Mouse (Mus musculus) lung, embryonic 15.5 days (tissue): ENCODE measurements around the gene Msl2. TPM values are rescaled to one million over a fixed set of nuclear protein-coding genes. Genes with fewer than 3 reads are reported as not detected.
A peak's percentile ranks its signal among the peaks of the same experiment; 100 is the strongest.

Experiments used
- ATAC-seq: fragments of 200-750 bp; cut with Nextera tagmentation; 2 replicates; pipeline ENCODE4 v1.8.0; 2017; ENCODE audit warnings: moderate number of reproducible peaks, borderline replicate concordance; ENCODE audit not compliant: low FRiP score, low TSS enrichment; ENCODE audit errors: extremely low read depth
- H3K27ac ChIP-seq: fragments of 300-500 bp; sonication (generic); 2 replicates; pipeline ENCODE4 v1.5.1; 2015; ENCODE audit warnings: moderate library complexity, mild to moderate bottlenecking, inconsistent platforms
- H3K27me3 ChIP-seq: fragments of 300-500 bp; sonication (generic); 2 replicates; pipeline ENCODE4 v1.6.1; 2015; ENCODE audit warnings: inconsistent platforms
- H3K36me3 ChIP-seq: fragments of 300-500 bp; sonication (generic); 2 replicates; pipeline ENCODE4 v1.6.1; 2015; ENCODE audit warnings: inconsistent platforms
- H3K4me1 ChIP-seq: fragments of 300-500 bp; sonication (generic); 2 replicates; pipeline ENCODE4 v1.6.1; 2015; ENCODE audit warnings: inconsistent platforms
- H3K4me2 ChIP-seq: fragments of 300-500 bp; sonication (generic); 2 replicates; pipeline ENCODE4 v1.6.1; 2015; ENCODE audit warnings: inconsistent platforms, mild to moderate bottlenecking, moderate library complexity
- H3K4me3 ChIP-seq: fragments of 300-500 bp; sonication (generic); 2 replicates; pipeline ENCODE4 v1.5.1; 2015; ENCODE audit warnings: mild to moderate bottlenecking, inconsistent platforms
- H3K9ac ChIP-seq: fragments of 300-500 bp; sonication (generic); 2 replicates; pipeline ENCODE4 v1.6.1; 2015; ENCODE audit warnings: inconsistent platforms
- H3K9me3 ChIP-seq: fragments of 300-500 bp; sonication (generic); 2 replicates; pipeline ENCODE4 v1.6.1; 2016; ENCODE audit warnings: inconsistent platforms
- WGBS: fragments of 180-500 bp; shearing (Covaris S2); methylation state at CpG from one replicate; pipeline ENCODE4 v1.1.7; 2015; 5-methylcytosine and 5-hydroxymethylcytosine counted together
- polyA plus RNA-seq: library from polyadenylated mRNA; unstranded; fragments of >200 nt; fragmentation: Nextera tagmentation; extraction: Ambion mirVana; gene quantifications from 2 replicates; pipeline ENCODE4 v1.2.1, GENCODE M21; 2015

Msl2 gene
- polyA plus RNA-seq, 1 experiment from 2014 or later, result 6.8 TPM

- ATAC-seq, result no peak
- H3K27ac ChIP-seq, result no peak overlapping the region
- no peak overlapping the region for H3K9ac ChIP-seq
- H3K36me3 ChIP-seq, result peaks cover 20% of the 10 kb centered on the region
- H3K4me2 ChIP-seq, result no peak overlapping the region
- no peaks in the 10 kb centered on the region for H3K9me3 ChIP-seq
- H3K4me3 ChIP-seq, result no peak overlapping the region
- no peaks in the 10 kb centered on the region for H3K4me1 ChIP-seq
- H3K27me3 ChIP-seq, result no peaks in the 10 kb centered on the region
- WGBS, result 80% methylated on average over 3 of the region's 3 CpGs
Measured at GRCm38 (mm10) chr9:101102288-101102687, 28.4 kb downstream of the Msl2 start.

GRCm38 (mm10) chr9:101104931-101105330 lies 31.0 kb downstream of the Msl2 start:
- no peak for ATAC-seq
- no peak overlapping the region for H3K4me3 ChIP-seq
- H3K27ac ChIP-seq, result no peak overlapping the region
- H3K4me2 ChIP-seq, result no peak overlapping the region
- H3K36me3 ChIP-seq, result peaks cover 21% of the 10 kb centered on the region
- no peaks in the 10 kb centered on the region for H3K27me3 ChIP-seq
- 83% methylated on average over 11 of the region's 11 CpGs for WGBS
- H3K4me1 ChIP-seq, result peaks cover 5% of the 10 kb centered on the region
- H3K9me3 ChIP-seq, result no peaks in the 10 kb centered on the region
- no peak overlapping the region for H3K9ac ChIP-seq

GRCm38 (mm10) chr9:101105735-101106134 lies 31.8 kb downstream of the Msl2 start:
- H3K9me3 ChIP-seq, result no peaks in the 10 kb centered on the region
- no peaks in the 10 kb centered on the region for H3K27me3 ChIP-seq
- no peak overlapping the region for H3K4me3 ChIP-seq
- H3K9ac ChIP-seq, result no peak overlapping the region
- peaks cover 8% of the 10 kb centered on the region for H3K4me1 ChIP-seq
- peaks cover 21% of the 10 kb centered on the region for H3K36me3 ChIP-seq
- no peak overlapping the region for H3K27ac ChIP-seq
- no peak for ATAC-seq
- 87% methylated on average over 6 of the region's 6 CpGs for WGBS
- no peak overlapping the region for H3K4me2 ChIP-seq

GRCm38 (mm10) chr9:101107386-101107785 lies 33.5 kb downstream of the Msl2 start:
- H3K27me3 ChIP-seq, result no peaks in the 10 kb centered on the region
- H3K4me2 ChIP-seq, result no peak overlapping the region
- no peaks in the 10 kb centered on the region for H3K9me3 ChIP-seq
- no peak overlapping the region for H3K27ac ChIP-seq
- H3K36me3 ChIP-seq, result peaks cover 12% of the 10 kb centered on the region
- no peak overlapping the region for H3K4me3 ChIP-seq
- peaks cover 8% of the 10 kb centered on the region for H3K4me1 ChIP-seq
- 74% methylated on average over 3 of the region's 3 CpGs for WGBS
- no peak for ATAC-seq
- H3K9ac ChIP-seq, result no peak overlapping the region

GRCm38 (mm10) chr9:101110013-101110412 lies 36.1 kb downstream of the Msl2 start:
- Histone ChIP-seq H3K4me2 (no peak overlapping the region), H3K27me3 (no peaks in the 10 kb centered on the region), H3K36me3 (peaks cover 8% of the 10 kb centered on the region), H3K4me3 (no peak overlapping the region), H3K4me1 (peaks cover 11% of the 10 kb centered on the region), H3K9ac (no peak overlapping the region), H3K9me3 (no peaks in the 10 kb centered on the region), H3K27ac (no peak overlapping the region; the same call in 1 of the 2 replicates)
- peak; percentile 67; the same call in 1 of the 2 replicates for ATAC-seq
- whole genome bisulfite sequencing, result 8% methylated on average over 3 of the region's 3 CpGs

- H3K9ac ChIP-seq, result no peak overlapping the region
- H3K27me3 ChIP-seq, result no peaks in the 10 kb centered on the region
- 65% methylated on average over 4 of the region's 4 CpGs for WGBS
- 0 out of 2 replicates have a peak, but pooled peaks have one; percentile 33 for ATAC-seq
- H3K4me3 ChIP-seq, result no peak overlapping the region
- H3K27ac ChIP-seq, result no peak overlapping the region
- H3K4me2 ChIP-seq, result no peak overlapping the region
- 0 out of 2 replicates have a peak, but pooled peaks cover 4% of the 10 kb centered on the region for H3K36me3 ChIP-seq
- no peaks in the 10 kb centered on the region for H3K9me3 ChIP-seq
- peaks cover 11% of the 10 kb centered on the region for H3K4me1 ChIP-seq
Measured at GRCm38 (mm10) chr9:101113317-101113716, 39.4 kb downstream of the Msl2 start.

- Histone ChIP-seq H3K36me3 (0 out of 2 replicates have a peak, but pooled peaks cover 4% of the 10 kb centered on the region), H3K27me3 (no peaks in the 10 kb centered on the region), H3K4me3 (no peak overlapping the region), H3K4me1 (peaks cover 11% of the 10 kb centered on the region), H3K4me2 (no peak overlapping the region), H3K27ac (no peak overlapping the region), H3K9ac (no peak overlapping the region), H3K9me3 (no peaks in the 10 kb centered on the region)
- no peak for ATAC-seq
- 75% methylated on average over 8 of the region's 8 CpGs for WGBS
Measured at GRCm38 (mm10) chr9:101114182-101114884, 40.4 kb downstream of the Msl2 start.

GRCm38 (mm10) chr9:101143635-101144034 lies 69.7 kb downstream of the Msl2 start:
- no peak overlapping the region for H3K9ac ChIP-seq
- no peak for ATAC-seq
- H3K4me1 ChIP-seq, result no peaks in the 10 kb centered on the region
- no peaks in the 10 kb centered on the region for H3K27me3 ChIP-seq
- H3K9me3 ChIP-seq, result no peaks in the 10 kb centered on the region
- H3K36me3 ChIP-seq, result peaks cover 13% of the 10 kb centered on the region; the same call in 1 of the 2 replicates
- no peak overlapping the region for H3K4me2 ChIP-seq
- no peak overlapping the region for H3K27ac ChIP-seq
- 92% methylated on average over 4 of the region's 4 CpGs for WGBS
- H3K4me3 ChIP-seq, result no peak overlapping the region

GRCm38 (mm10) chr9:101152872-101153271 lies 79.0 kb downstream of the Msl2 start:
- Histone ChIP-seq H3K4me2 (no peak overlapping the region), H3K4me1 (no peaks in the 10 kb centered on the region), H3K27me3 (no peaks in the 10 kb centered on the region), H3K4me3 (no peak overlapping the region), H3K36me3 (no peaks in the 10 kb centered on the region), H3K27ac (no peak overlapping the region), H3K9ac (no peak overlapping the region), H3K9me3 (no peaks in the 10 kb centered on the region)
- no peak for ATAC-seq
- 62% methylated on average over 5 of the region's 5 CpGs for WGBS

Other genes starting within 250 kb of the Msl2 start
- gene Pccb, start 39.2 kb upstream of the Msl2 start, polyA plus RNA-seq, result 22.7 and 23.2 TPM in 2 replicates
- gene Ppp2r3a, start 177.7 kb downstream of the Msl2 start, polyA plus RNA-seq, result 11.0 and 12.2 TPM in 2 replicates